Mouse (Mus musculus) G1E (cell line): Measurements from ENCODE around the gene Cfap299.

ENCODE experiments used
- CTCF ChIP-seq: IDR thresholded peaks from 2 replicates; pipeline ENCODE4 v1.5.1; 2012; ENCODE audit warnings: low read depth, low read length, inconsistent platforms, mixed read lengths
- POLR2AphosphoS5 ChIP-seq: IDR thresholded peaks from 2 replicates; pipeline ENCODE4 v1.6.1; 2012; ENCODE audit warnings: low read depth, low read length, inconsistent platforms; ENCODE audit not compliant: insufficient replicate concordance

DNA sequence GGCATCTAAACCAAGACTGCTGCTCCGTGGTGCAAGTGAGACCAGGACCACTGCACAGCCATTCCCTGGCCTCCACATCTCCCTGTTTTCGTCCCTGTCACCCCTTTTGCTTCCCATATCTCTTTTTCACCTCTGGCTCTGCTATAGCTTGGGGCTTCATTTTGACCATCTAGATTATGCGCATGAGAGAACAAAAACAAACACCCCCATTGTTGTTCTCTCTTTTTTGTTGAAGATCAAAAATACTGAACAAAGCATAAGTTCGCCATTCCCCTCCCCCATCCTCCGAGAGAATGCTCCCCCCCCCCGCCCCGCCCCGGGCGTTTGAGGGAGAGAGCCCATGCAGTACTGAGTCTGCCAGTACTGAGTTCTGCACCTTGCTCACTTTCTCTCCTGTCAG, 234.7 kb downstream of the Cfap299 start:
- no peak for TF ChIP-seq CTCF
- TF ChIP-seq POLR2AphosphoS5: no peak
